Mouse (Mus musculus): Measurements from ENCODE around the gene Ccdc88c. TPM values are rescaled to one million over a fixed set of nuclear protein-coding genes. Genes with fewer than 3 reads are reported as not detected.
A peak's percentile ranks its signal among the peaks of the same experiment; 100 is the strongest.

The Ccdc88c gene
- polyA plus RNA-seq, 1 experiment = 6.1 TPM

GRCm38 (mm10) chr12:100958621-100959592, 69.9 kb downstream of the Ccdc88c start:
- Histone ChIP-seq H3ac (ENCODE audit: control insufficient read depth, insufficient read length, low read depth) (no peak overlapping the region), H3K79me2 (ENCODE audit: control insufficient read depth, insufficient read depth) (no peaks in the 10 kb centered on the region), H3K79me3 (ENCODE audit: low read depth) (no peaks in the 10 kb centered on the region), H3K36me3 (ENCODE audit: control insufficient read depth, insufficient read depth) (no peaks in the 10 kb centered on the region), H3K27me3 (ENCODE audit: control insufficient read depth, insufficient read depth, insufficient read length) (no peaks in the 10 kb centered on the region), H3K4me3 (ENCODE audit: insufficient read depth, poor library complexity, severe bottlenecking) (no peak overlapping the region)
- TF ChIP-seq MYOG (IDR thresholded peaks at IDR 0.05; ENCODE audit: control insufficient read depth, extremely low read depth, insufficient read length) (no peak), USF1 (IDR thresholded peaks at IDR 0.05; ENCODE audit: low read depth) (no peak), FOSL1 (IDR thresholded peaks at IDR 0.05; ENCODE audit: insufficient read depth, low read length, poor library complexity, severe bottlenecking) (no peak)

- Histone ChIP-seq H3ac (ENCODE audit: control insufficient read depth, insufficient read length, low read depth) (no peak overlapping the region), H3K79me3 (ENCODE audit: low read depth) (no peaks in the 10 kb centered on the region), H3K4me3 (ENCODE audit: insufficient read depth, poor library complexity, severe bottlenecking) (no peak overlapping the region), H3K27me3 (ENCODE audit: control insufficient read depth, insufficient read depth, insufficient read length) (no peaks in the 10 kb centered on the region), H3K36me3 (ENCODE audit: control insufficient read depth, insufficient read depth) (no peaks in the 10 kb centered on the region), H3K79me2 (ENCODE audit: control insufficient read depth, insufficient read depth) (no peaks in the 10 kb centered on the region)
- peak; percentile 95 for TF ChIP-seq CTCF (IDR thresholded peaks at IDR 0.05; ENCODE audit: control insufficient read depth, insufficient read depth, insufficient read length)
- TF ChIP-seq CEBPB (IDR thresholded peaks at IDR 0.05; ENCODE audit: low read depth) = no peak
Measured at GRCm38 (mm10) chr12:100958006-100958405, 70.8 kb downstream of the Ccdc88c start.

- TF ChIP-seq CEBPB (IDR thresholded peaks at IDR 0.05; ENCODE audit: low read depth) = no peak
- TF ChIP-seq MAX (IDR thresholded peaks at IDR 0.05) = no peak
- no peak for TF ChIP-seq MYOG (IDR thresholded peaks at IDR 0.05; ENCODE audit: control insufficient read depth, extremely low read depth, insufficient read length)
- TF ChIP-seq MYOD1 (IDR thresholded peaks at IDR 0.05; ENCODE audit: control insufficient read depth, insufficient read length, low read depth) = no peak
- no peak for TF ChIP-seq USF1 (IDR thresholded peaks at IDR 0.05; ENCODE audit: low read depth)
- TF ChIP-seq FOSL1 (IDR thresholded peaks at IDR 0.05; ENCODE audit: insufficient read depth, low read length, poor library complexity, severe bottlenecking) = no peak
- TF ChIP-seq CTCF (IDR thresholded peaks at IDR 0.05; ENCODE audit: control insufficient read depth, insufficient read depth, insufficient read length) = no peak
- H3K79me3 ChIP-seq (ENCODE audit: low read depth) = no peaks in the 10 kb centered on the region
- no peak overlapping the region for H3K4me3 ChIP-seq (ENCODE audit: insufficient read depth, poor library complexity, severe bottlenecking)
- H3ac ChIP-seq (ENCODE audit: control insufficient read depth, insufficient read length, low read depth) = no peak overlapping the region
- H3K36me3 ChIP-seq (ENCODE audit: control insufficient read depth, insufficient read depth) = no peaks in the 10 kb centered on the region
- H3K27me3 ChIP-seq (ENCODE audit: control insufficient read depth, insufficient read depth, insufficient read length) = no peaks in the 10 kb centered on the region
- H3K79me2 ChIP-seq (ENCODE audit: control insufficient read depth, insufficient read depth) = no peaks in the 10 kb centered on the region
Measured at GRCm38 (mm10) chr12:100957257-100957656, 71.6 kb downstream of the Ccdc88c start.

GRCm38 (mm10) chr12:100956825-100957224, 72.0 kb downstream of the Ccdc88c start:
- Histone ChIP-seq H3ac (ENCODE audit: control insufficient read depth, insufficient read length, low read depth) (no peak overlapping the region), H3K79me3 (ENCODE audit: low read depth) (no peaks in the 10 kb centered on the region), H3K4me3 (ENCODE audit: insufficient read depth, poor library complexity, severe bottlenecking) (no peak overlapping the region), H3K79me2 (ENCODE audit: control insufficient read depth, insufficient read depth) (no peaks in the 10 kb centered on the region), H3K27me3 (ENCODE audit: control insufficient read depth, insufficient read depth, insufficient read length) (no peaks in the 10 kb centered on the region), H3K36me3 (ENCODE audit: control insufficient read depth, insufficient read depth) (no peaks in the 10 kb centered on the region)
- no peak for TF ChIP-seq MAX (IDR thresholded peaks at IDR 0.05)
- TF ChIP-seq FOSL1 (IDR thresholded peaks at IDR 0.05; ENCODE audit: insufficient read depth, low read length, poor library complexity, severe bottlenecking) = no peak
- no peak for TF ChIP-seq MYOG (IDR thresholded peaks at IDR 0.05; ENCODE audit: control insufficient read depth, extremely low read depth, insufficient read length)
- TF ChIP-seq CEBPB (IDR thresholded peaks at IDR 0.05; ENCODE audit: low read depth) = no peak
- TF ChIP-seq MYOD1 (IDR thresholded peaks at IDR 0.05; ENCODE audit: control insufficient read depth, insufficient read length, low read depth) = no peak
- TF ChIP-seq CTCF (IDR thresholded peaks at IDR 0.05; ENCODE audit: control insufficient read depth, insufficient read depth, insufficient read length) = no peak
- no peak for TF ChIP-seq USF1 (IDR thresholded peaks at IDR 0.05; ENCODE audit: low read depth)

- Histone ChIP-seq H3K27me3 (ENCODE audit: control insufficient read depth, insufficient read depth, insufficient read length) (no peaks in the 10 kb centered on the region), H3K79me2 (ENCODE audit: control insufficient read depth, insufficient read depth) (no peaks in the 10 kb centered on the region), H3K36me3 (ENCODE audit: control insufficient read depth, insufficient read depth) (peaks cover 5% of the 10 kb centered on the region)
Measured at GRCm38 (mm10) chr12:100956028-100956427, 72.8 kb downstream of the Ccdc88c start.

GRCm38 (mm10) chr12:100953926-100954325, 74.9 kb downstream of the Ccdc88c start:
- Histone ChIP-seq H3ac (ENCODE audit: control insufficient read depth, insufficient read length, low read depth) (no peak overlapping the region), H3K79me3 (ENCODE audit: low read depth) (no peaks in the 10 kb centered on the region), H3K36me3 (ENCODE audit: control insufficient read depth, insufficient read depth) (peaks cover 6% of the 10 kb centered on the region), H3K79me2 (ENCODE audit: control insufficient read depth, insufficient read depth) (no peaks in the 10 kb centered on the region), H3K27me3 (ENCODE audit: control insufficient read depth, insufficient read depth, insufficient read length) (no peaks in the 10 kb centered on the region), H3K4me3 (ENCODE audit: insufficient read depth, poor library complexity, severe bottlenecking) (no peak overlapping the region)
- TF ChIP-seq FOSL1 (IDR thresholded peaks at IDR 0.05; ENCODE audit: insufficient read depth, low read length, poor library complexity, severe bottlenecking) (no peak), MYOG (IDR thresholded peaks at IDR 0.05; ENCODE audit: control insufficient read depth, extremely low read depth, insufficient read length) (no peak), MYOD1 (IDR thresholded peaks at IDR 0.05; ENCODE audit: control insufficient read depth, insufficient read length, low read depth) (no peak)

More at GRCm38 (mm10) chr12:100956028-100956427, 72.8 kb downstream of the Ccdc88c start:
- no peak overlapping the region for H3ac ChIP-seq (ENCODE audit: control insufficient read depth, insufficient read length, low read depth)
- no peak overlapping the region for H3K4me3 ChIP-seq (ENCODE audit: insufficient read depth, poor library complexity, severe bottlenecking)
- no peaks in the 10 kb centered on the region for H3K79me3 ChIP-seq (ENCODE audit: low read depth)
- TF ChIP-seq MYOG (IDR thresholded peaks at IDR 0.05; ENCODE audit: control insufficient read depth, extremely low read depth, insufficient read length) (no peak), CEBPB (IDR thresholded peaks at IDR 0.05; ENCODE audit: low read depth) (no peak), MYOD1 (IDR thresholded peaks at IDR 0.05; ENCODE audit: control insufficient read depth, insufficient read length, low read depth) (peak; percentile 37), USF1 (IDR thresholded peaks at IDR 0.05; ENCODE audit: low read depth) (no peak)

Measured in C2C12 (cell line).